Mouse (Mus musculus) left cerebral cortex, postnatal 14 days (tissue): ENCODE results near the gene Tas2r114. TPM values are rescaled to one million over a fixed set of nuclear protein-coding genes. Genes with fewer than 3 reads are reported as not detected.

Experiments
- DNase-seq, 2 experiments: peaks; one replicate each; pipeline ENCODE4 v3.0.0; 2021 to 2022; ENCODE audit warnings: low spot score in 2 of 2, mixed read lengths in 1 of 2
- intact Hi-C: fragments of 180-260 bp; cut with DNase I; formaldehyde crosslinking; loops from one replicate; pipeline ENCODE4 v1.15.1; 2025
- long read RNA-seq, 2 experiments: library from polyadenylated mRNA; stranded (forward); transcript quantifications; one replicate each; pipeline ENCODE4 v2.0.0; 2021
- total RNA-seq, 2 experiments: library from RNA; stranded (reverse); gene quantifications; 2 replicates each; pipeline ENCODE4 v1.2.3; 2021

Gene Tas2r114
- total RNA-seq, result not detected
- long read RNA-seq, experiment 1, result 0 reads
- long read RNA-seq, experiment 2, result 0 reads

GRCm38 (mm10) chr6:131689963-131690362 lies at the start of gene Tas2r114:
TSS of gene Tas2r114 (minus strand) at chr6:131690063.
- intact Hi-C loops, result no loop called here
- no peak for DNase-seq

- no peak for DNase-seq
- intact Hi-C loops, result no loop called here
Measured at GRCm38 (mm10) chr6:131712803-131713202, 22.9 kb upstream of the Tas2r114 start.

GRCm38 (mm10) chr6:131687395-131687794 lies 2.5 kb downstream of the Tas2r114 start, which contains the start of gene Tas2r105:
TSS of gene Tas2r105 (minus strand) at chr6:131687495.
- intact Hi-C loops, result no loop called here
- no peak for DNase-seq

- intact Hi-C loops, result no loop called here
- DNase-seq, result no peak
Measured at GRCm38 (mm10) chr6:131685644-131686043, 4.2 kb downstream of the Tas2r114 start, which contains the start of gene Tas2r104. TSS of gene Tas2r104 (minus strand) at chr6:131685744.

- DNase-seq, result no peak
- intact Hi-C loops, result no loop called here
Measured at GRCm38 (mm10) chr6:131678786-131679185, 11.1 kb downstream of the Tas2r114 start, which contains the start of gene Tas2r106. TSS of gene Tas2r106 (minus strand) at chr6:131678886.

- no peak for DNase-seq
- intact Hi-C loops, result no loop called here
Measured at GRCm38 (mm10) chr6:131660049-131660448, 29.8 kb downstream of the Tas2r114 start, which contains the start of gene Tas2r107. TSS of gene Tas2r107 (minus strand) at chr6:131660149.

Other genes starting within 250 kb of the Tas2r114 start
- gene 5430401F13Rik, start 203.7 kb downstream of the Tas2r114 start, total RNA-seq, result not detected
- not detected for gene Gm6619, start 203.7 kb downstream of the Tas2r114 start, total RNA-seq
- gene Tas2r130, start 59.2 kb downstream of the Tas2r114 start, total RNA-seq, result not detected
- gene Tas2r107, start 29.9 kb downstream of the Tas2r114 start, total RNA-seq, result not detected
- not detected for gene Tas2r106, start 11.2 kb downstream of the Tas2r114 start, total RNA-seq
- not detected for gene Tas2r104, start 4.3 kb downstream of the Tas2r114 start, total RNA-seq
- not detected for gene Tas2r105, start 2.6 kb downstream of the Tas2r114 start, total RNA-seq